Mouse (Mus musculus) thymus, postnatal 10 days (tissue): ENCODE results near the gene Babam2.
"Not testable (repeated sequence)": the region's sequence is repeated elsewhere in the genome, so short reads cannot be mapped to it uniquely, and the experiment has no call there.

Source experiments
- DNase-seq, 2 experiments: peaks; one replicate each; pipeline ENCODE4 v3.0.0; 2021; ENCODE audit warnings: low spot score in 2 of 2

The Babam2 gene

GRCm38 (mm10) chr5:31935936-31936335 is 238.5 kb downstream of the Babam2 start:
- DNase-seq: no peak

GRCm38 (mm10) chr5:31936523-31936922 is 239.0 kb downstream of the Babam2 start:
- DNase-seq: no peak

DNA sequence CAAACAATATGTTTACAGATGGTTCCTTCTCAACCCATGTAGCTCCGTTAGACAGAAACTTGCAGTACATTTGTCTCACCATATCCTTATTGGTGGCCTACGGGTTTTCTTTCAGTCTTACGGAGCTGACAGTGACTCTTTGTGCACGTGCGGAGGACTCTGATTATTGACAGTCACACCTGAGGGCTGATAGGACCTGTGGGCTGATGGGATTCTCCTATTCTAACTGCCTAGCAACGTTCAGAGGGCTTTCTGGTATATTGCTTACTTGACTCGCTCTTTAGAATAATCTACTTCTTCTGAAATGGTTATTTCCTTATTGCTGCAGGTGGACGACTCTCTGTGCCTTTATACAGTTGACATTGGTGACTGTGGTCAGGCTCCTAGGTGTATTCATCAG is 243.4 kb downstream of the Babam2 start:
- DNase-seq: no peak

GRCm38 (mm10) chr5:31947185-31947584 is 249.7 kb downstream of the Babam2 start:
- no peak for DNase-seq

DNA sequence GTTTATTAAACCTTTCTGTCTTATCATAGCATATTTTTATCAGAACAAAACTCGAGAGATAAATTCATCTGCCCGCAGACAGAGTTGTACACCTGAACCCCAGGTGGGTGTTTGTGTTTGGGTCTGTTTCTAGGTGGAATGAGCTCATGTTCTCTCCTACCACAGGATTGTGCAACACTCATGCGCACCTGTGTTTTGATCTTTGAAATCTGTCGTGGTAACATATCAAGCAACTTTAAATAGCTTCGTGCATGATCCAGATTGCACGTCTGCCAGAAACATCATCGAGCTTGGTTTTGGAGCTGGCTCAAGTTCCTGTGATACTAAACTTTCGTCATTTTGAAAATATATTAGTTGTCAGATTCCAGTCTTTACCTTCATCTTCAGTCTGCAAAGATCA is 251.9 kb downstream of the Babam2 start:
- no peak for DNase-seq

DNA sequence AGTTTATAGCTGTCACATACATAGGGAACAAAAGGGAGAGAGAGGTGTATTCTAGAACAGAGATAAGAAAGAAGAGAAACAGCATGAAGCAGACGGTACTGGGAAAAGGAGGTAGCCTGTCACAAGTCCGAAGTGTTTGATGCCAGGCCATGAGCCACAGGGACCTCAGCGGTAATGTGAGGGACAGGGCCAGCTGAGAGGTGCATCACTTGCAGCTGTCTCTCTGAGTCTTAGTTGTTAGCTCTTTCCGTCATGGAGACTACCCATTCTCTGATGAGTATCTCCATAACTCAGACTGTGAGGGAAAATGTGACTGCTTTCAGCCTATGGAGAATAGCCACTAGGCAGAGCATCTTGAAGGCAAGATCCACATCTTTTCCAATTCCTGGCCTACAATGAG is 253.0 kb downstream of the Babam2 start:
- no peak for DNase-seq

- DNase-seq: no peak
These were observed 257.7 kb downstream of the Babam2 start for GRCm38 (mm10) chr5:31955184-31955583.

DNA sequence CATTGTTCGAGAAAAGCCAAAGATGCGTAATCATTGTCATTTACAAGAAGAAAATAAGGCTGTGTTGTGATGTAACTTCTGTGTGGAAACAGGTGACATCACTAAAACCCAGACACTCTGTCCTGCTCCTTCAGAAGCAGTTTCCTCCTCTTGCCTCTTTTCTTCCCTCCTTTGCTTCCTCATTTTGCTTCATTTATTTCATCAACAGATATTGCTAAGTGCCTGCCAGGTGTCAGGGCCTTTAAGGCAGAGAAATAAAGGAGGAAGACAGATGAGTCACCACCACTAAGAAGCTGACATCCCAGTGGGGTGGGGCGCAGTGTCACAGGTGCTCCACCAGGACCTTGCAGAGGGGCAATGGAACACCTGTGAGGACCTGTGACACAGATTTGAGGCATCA is 258.9 kb downstream of the Babam2 start:
- no peak for DNase-seq

DNA sequence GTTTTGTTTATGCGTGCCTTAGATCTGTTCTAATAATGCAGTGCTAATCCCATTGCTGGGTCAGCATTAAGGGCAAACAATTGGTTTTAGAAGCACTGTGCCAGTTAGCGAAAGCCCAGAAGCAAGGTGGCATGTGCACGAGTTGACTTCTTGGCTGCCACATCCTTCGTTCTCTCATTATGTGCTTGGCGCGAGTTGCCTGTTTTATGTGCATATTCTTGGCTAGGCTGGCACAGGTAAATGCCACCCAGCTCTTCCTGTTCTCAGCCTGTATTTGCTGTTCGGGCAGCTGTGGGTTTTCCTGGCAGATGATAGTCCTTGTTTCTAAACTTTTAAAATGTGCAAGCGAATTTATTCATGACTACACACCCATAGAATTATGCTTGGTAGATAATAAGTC is 262.4 kb downstream of the Babam2 start:
- DNase-seq: no peak

GRCm38 (mm10) chr5:31961423-31961822 is 263.9 kb downstream of the Babam2 start:
- no peak for DNase-seq

- DNase-seq: peak; percentile 28 to 31
These were observed 264.9 kb downstream of the Babam2 start for GRCm38 (mm10) chr5:31962346-31962745.

- peak in 1 of 2 experiments; percentile 31 for DNase-seq
These were observed 265.9 kb downstream of the Babam2 start for GRCm38 (mm10) chr5:31963352-31963751.

DNA sequence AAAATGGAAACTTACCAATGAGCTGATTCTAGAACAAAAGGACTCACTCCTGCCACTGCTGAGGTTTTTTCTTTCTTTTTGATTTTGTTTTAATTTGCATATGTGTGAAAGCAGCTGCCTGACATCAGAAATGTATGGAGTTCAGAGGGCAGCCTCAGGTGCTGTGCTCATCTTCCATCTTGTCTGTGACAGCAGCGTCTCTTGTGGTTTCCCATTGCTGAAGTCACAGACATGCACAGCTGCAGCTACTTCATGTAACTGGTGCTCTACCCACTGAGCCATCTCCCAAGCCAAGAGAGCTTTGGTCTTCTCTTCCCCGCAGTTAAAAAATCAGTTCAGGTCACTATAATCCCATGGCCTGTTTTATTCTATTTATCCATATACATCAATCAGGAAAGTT is 266.4 kb downstream of the Babam2 start:
- peak; percentile 65 to 78 for DNase-seq

DNA sequence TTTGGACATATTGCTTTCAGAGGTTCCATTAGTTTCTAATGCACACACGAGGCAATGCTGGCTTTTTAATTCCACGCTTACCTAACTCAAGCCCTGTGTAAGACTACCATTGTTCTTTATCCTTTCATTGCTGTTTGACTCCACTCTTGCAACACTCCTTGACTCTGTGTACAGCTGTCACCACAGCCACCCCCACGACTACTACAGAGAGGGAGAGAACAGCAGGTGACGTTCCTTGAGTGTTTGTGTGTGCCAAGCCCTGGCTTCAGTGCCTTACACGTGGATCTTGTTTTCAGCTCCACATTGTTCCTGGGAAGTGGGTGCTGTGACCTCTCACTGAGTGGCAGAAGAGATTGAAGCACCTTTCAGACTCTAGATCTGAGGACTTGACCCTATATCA is 269.3 kb downstream of the Babam2 start:
- DNase-seq: peak; percentile 23 to 41

DNA sequence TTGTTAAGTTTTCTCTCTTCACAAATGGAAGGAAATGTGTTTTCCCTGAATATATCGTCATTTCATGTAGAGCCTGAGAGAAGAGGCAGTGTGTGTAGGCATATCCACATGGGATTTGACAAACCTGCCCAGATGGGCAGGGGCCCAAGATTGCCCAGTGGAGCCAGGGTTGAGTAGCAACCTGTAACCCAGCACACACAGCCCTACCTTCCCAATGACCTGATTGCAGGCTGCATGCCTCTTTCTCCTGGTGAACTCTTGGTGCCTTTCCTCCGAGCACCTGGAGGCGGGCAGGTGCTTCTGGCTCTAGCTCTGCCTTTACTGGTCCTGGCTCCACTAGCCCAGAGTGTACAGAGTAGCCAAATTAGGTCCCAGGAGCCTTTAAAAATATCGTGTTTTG is 270.0 kb downstream of the Babam2 start:
- no peak for DNase-seq

DNA sequence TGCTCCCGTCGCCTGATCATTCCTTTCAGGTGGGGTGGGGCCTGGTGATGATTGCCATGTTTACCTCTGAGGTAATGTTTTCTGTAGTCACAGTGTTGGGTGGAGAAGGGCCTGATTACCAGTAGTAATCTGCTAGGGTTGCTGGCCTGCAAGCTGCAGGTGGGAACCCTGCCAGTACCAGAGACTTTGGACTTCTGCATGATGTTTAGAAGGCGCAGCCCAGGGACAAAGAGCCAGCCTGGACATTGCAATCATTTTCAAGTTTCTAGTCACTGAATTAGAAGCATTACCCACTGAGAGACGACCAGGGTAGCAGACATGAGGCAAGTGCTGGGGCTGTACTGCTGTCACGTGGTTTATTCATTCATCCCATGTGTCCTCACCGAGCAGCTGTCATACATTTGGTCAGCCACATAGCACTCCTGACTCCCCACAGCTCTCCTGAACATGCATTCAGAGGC is 270.6 kb downstream of the Babam2 start:
- no peak for DNase-seq

DNA sequence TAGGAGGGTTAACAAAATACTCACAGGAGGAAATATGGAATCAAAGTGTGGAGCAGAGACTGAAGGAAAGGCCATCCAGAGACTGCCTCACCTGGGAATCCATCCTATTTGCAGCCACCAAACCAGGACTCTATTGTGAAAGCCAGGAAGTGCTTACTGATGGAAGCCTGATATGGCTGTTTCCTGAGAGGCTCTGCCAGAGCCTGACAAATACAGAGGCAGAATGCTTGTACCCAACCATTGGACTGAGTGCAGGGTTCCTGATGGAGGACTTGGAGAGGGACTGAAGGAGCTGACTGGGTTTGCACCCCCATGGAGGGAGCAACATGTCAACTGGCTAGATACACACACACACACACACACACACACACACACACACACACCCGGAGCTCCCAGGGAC is 274.9 kb downstream of the Babam2 start:
- not testable (repeated sequence) for DNase-seq

GRCm38 (mm10) chr5:31974614-31975168 is 277.2 kb downstream of the Babam2 start:
- DNase-seq: no peak

DNA sequence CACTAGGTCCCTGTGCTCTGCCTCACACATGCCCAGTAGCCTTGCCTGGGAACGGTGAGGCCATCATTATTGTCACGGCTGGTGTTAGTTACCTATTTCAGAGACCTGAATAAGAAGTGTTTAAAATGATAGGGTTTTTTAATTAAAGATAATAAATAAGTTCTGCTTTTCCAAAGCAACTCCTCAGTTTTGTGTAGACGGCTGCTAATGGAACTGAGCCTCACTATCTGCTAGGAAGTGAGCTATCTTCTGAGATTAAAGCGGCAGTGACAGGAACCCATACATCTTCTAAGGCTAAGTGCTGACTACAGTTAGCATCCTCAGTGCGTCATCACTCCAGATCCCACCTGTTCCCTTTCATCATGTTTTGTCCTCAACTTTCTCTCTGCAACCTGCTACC is 284.6 kb downstream of the Babam2 start:
- no peak for DNase-seq

GRCm38 (mm10) chr5:31983161-31983560 is 285.7 kb downstream of the Babam2 start:
- DNase-seq: no peak

- DNase-seq: no peak
These were observed 286.4 kb downstream of the Babam2 start for GRCm38 (mm10) chr5:31983817-31984368.

GRCm38 (mm10) chr5:31984369-31984961 is 287.0 kb downstream of the Babam2 start:
- peak; percentile 64 to 68 for DNase-seq

DNA sequence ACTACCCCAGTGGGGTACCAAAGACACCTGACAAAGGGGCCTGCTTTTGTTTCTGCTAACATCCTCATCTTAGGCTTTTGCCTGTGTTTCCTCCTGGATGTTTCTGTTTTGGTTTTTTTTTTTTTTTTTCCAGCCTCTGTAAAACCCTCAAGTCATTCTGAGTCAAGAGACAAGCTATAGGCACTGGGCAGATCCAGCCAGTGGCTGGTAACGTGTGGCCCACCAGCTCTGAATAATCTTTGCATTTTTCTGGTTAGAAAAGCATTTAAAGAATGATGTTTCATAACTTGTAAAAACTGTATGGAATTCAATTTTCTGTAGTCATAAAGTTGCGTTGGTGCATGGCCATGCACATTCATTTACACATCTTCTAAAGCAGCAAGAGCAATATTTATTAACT is 287.5 kb downstream of the Babam2 start:
- DNase-seq: no peak
